Mouse (Mus musculus) CH12.LX (cell line): ENCODE data around the gene Trim17. TPM values are rescaled to one million over a fixed set of nuclear protein-coding genes. Genes with fewer than 3 reads are reported as not detected.
A peak's percentile ranks its signal among the peaks of the same experiment; 100 is the strongest.

Source experiments
- DNase-seq: peaks from one replicate; pipeline ENCODE4 v3.0.0-alpha.2; 2013; ENCODE audit errors: extremely low read depth
- H3K27ac ChIP-seq: 2 replicates; pipeline ENCODE4 v1.5.1; 2012; ENCODE audit warnings: low read depth, mild to moderate bottlenecking, control low read depth, moderate library complexity; ENCODE audit not compliant: insufficient read depth
- H3K27me3 ChIP-seq: replicated peaks from 2 replicates; pipeline ENCODE3; 2012; ENCODE audit warnings: inconsistent platforms
- H3K36me3 ChIP-seq, 2 experiments: replicated peaks in 1 of 2; 2 replicates each; pipeline versions ENCODE3 to v1.6.1; 2012; ENCODE audit warnings: inconsistent platforms in 1 of 2, low read length in 1 of 2, mild to moderate bottlenecking in 1 of 2, mixed read lengths in 1 of 2, moderate library complexity in 1 of 2; ENCODE audit not compliant: control insufficient read depth in 1 of 2, insufficient read depth in 1 of 2
- H3K4me1 ChIP-seq, 2 experiments: 2 replicates each; pipeline ENCODE4 v1.6.1; 2012; ENCODE audit warnings: inconsistent platforms in 1 of 2, moderate library complexity in 1 of 2; ENCODE audit not compliant: insufficient read depth in 2 of 2, control insufficient read depth in 1 of 2
- H3K4me2 ChIP-seq: 2 replicates; pipeline ENCODE4 v1.6.1; 2012; ENCODE audit warnings: low read depth, mild to moderate bottlenecking, control low read depth; ENCODE audit not compliant: poor library complexity, insufficient read depth, severe bottlenecking
- H3K4me3 ChIP-seq, 3 experiments: fragments of 150-350 bp in 1 of 3; sonication (generic) in 1 of 3; replicated peaks in 1 of 3; 2 replicates each; pipeline versions ENCODE3 to v1.5.1; 2011 to 2012; ENCODE audit warnings: low read depth in 2 of 3, low read length in 2 of 3, mild to moderate bottlenecking in 2 of 3, moderate library complexity in 2 of 3, control low read depth in 1 of 3, improper control_type of control experiment in 1 of 3, inconsistent platforms in 1 of 3, mixed read lengths in 1 of 3; ENCODE audit not compliant: poor library complexity in 1 of 3
- H3K79me2 ChIP-seq: replicated peaks from 2 replicates; pipeline ENCODE4 v1.6.1; 2012; ENCODE audit warnings: mild to moderate bottlenecking, moderate library complexity; ENCODE audit not compliant: control insufficient read depth, poor library complexity, insufficient read depth, severe bottlenecking; ENCODE audit errors: extremely low read depth
- H3K9ac ChIP-seq: 2 replicates; pipeline ENCODE4 v1.6.1; 2012; ENCODE audit warnings: low read depth, mild to moderate bottlenecking, control low read depth, moderate library complexity; ENCODE audit not compliant: insufficient read depth
- H3K9me3 ChIP-seq: replicated peaks from 2 replicates; pipeline ENCODE3; 2012; ENCODE audit warnings: low read length, inconsistent platforms, mixed read lengths
- CHD2 ChIP-seq: IDR thresholded peaks from 2 replicates; pipeline ENCODE4 v1.6.1; 2011; ENCODE audit warnings: low read length, improper control_type of control experiment
- CTCF ChIP-seq, 2 experiments: IDR thresholded peaks in 1 of 2; conservative IDR thresholded peaks in 1 of 2; 2 replicates each; pipeline ENCODE4 v1.5.1; 2011 to 2012; ENCODE audit warnings: low read depth in 2 of 2, low read length in 2 of 2, improper control_type of control experiment in 1 of 2, inconsistent platforms in 1 of 2, mild to moderate bottlenecking in 1 of 2, moderate library complexity in 1 of 2
- ETS1 ChIP-seq: conservative IDR thresholded peaks from 2 replicates; pipeline ENCODE4 v1.6.1; 2012; ENCODE audit warnings: low read depth, mild to moderate bottlenecking, inconsistent platforms, low read length, improper control_type of control experiment, moderate library complexity
- MAFK ChIP-seq: IDR thresholded peaks from 2 replicates; pipeline ENCODE4 v1.6.1; 2011; ENCODE audit warnings: low read length, improper control_type of control experiment; ENCODE audit not compliant: insufficient replicate concordance
- MAX ChIP-seq: IDR thresholded peaks from 2 replicates; pipeline ENCODE4 v1.6.1; 2011; ENCODE audit warnings: low read length, improper control_type of control experiment
- MAZ ChIP-seq: IDR thresholded peaks from 2 replicates; pipeline ENCODE4 v1.6.1; 2012; ENCODE audit warnings: low read depth, mild to moderate bottlenecking, inconsistent platforms, low read length, improper control_type of control experiment, moderate library complexity
- MEF2A ChIP-seq: IDR thresholded peaks from 2 replicates; pipeline ENCODE4 v1.6.1; 2014; ENCODE audit warnings: low read depth, mild to moderate bottlenecking, inconsistent platforms, low read length, improper control_type of control experiment, borderline replicate concordance
- NELFE ChIP-seq: IDR thresholded peaks from 2 replicates; pipeline ENCODE4 v1.6.1; 2011; ENCODE audit warnings: low read depth, low read length, improper control_type of control experiment
- NRF1 ChIP-seq: IDR thresholded peaks from 2 replicates; pipeline ENCODE4 v1.6.1; 2014; ENCODE audit warnings: low read depth, mild to moderate bottlenecking, inconsistent platforms, low read length, improper control_type of control experiment, moderate library complexity
- RCOR1 ChIP-seq: conservative IDR thresholded peaks from 2 replicates; pipeline ENCODE4 v1.6.1; 2012; ENCODE audit warnings: low read depth, mild to moderate bottlenecking, inconsistent platforms, low read length, improper control_type of control experiment
- SMC3 ChIP-seq: IDR thresholded peaks from 2 replicates; pipeline ENCODE4 v1.6.1; 2011; ENCODE audit warnings: low read depth, low read length, improper control_type of control experiment
- UBTF ChIP-seq: IDR thresholded peaks from 2 replicates; pipeline ENCODE4 v1.6.1; 2012; ENCODE audit warnings: low read depth, mild to moderate bottlenecking, inconsistent platforms, low read length, improper control_type of control experiment, moderate library complexity
- ZC3H11A ChIP-seq: IDR thresholded peaks from 2 replicates; pipeline ENCODE4 v1.6.1; 2012; ENCODE audit warnings: low read depth, mild to moderate bottlenecking, inconsistent platforms, low read length, improper control_type of control experiment
- dilution Hi-C: fragments of 300-500 bp; cut with MboI; formaldehyde crosslinking; loops from 2 replicates; pipeline ENCODE4 v1.14.3; 2020; ENCODE audit warnings: low sequenced_read_pairs; ENCODE audit not compliant: extremely low pct_unique_long_range_greater_than_20kb, extremely low pct_ligation_motif_present
- in situ Hi-C: fragments of 300-500 bp; cut with MboI; formaldehyde crosslinking; loops from 3 replicates; pipeline ENCODE4 v1.14.3; 2019; ENCODE audit warnings: low sequenced_read_pairs, low pct_ligation_motif_present, low pct_unique_long_range_greater_than_20kb, mixed read lengths
- polyA plus RNA-seq: library from polyadenylated mRNA; unstranded; fragments of >175 nt; gene quantifications from 2 replicates; pipeline ENCODE4 v1.2.1, GENCODE M21; 2012; ENCODE audit warnings: low read depth; ENCODE audit not compliant: insufficient read length
- total RNA-seq, 2 experiments: library from RNA; depleted of rRNA; stranded (reverse); fragments of 300-350 nt in 1 of 2; fragments of >200 nt in 1 of 2; gene quantifications; 2 replicates each; pipeline ENCODE4 v1.2.3; 2012 to 2014

The Trim17 gene
- total and polyA plus RNA-seq, 3 experiments = 0.47 to 0.49 TPM; not detected in 1

DNA sequence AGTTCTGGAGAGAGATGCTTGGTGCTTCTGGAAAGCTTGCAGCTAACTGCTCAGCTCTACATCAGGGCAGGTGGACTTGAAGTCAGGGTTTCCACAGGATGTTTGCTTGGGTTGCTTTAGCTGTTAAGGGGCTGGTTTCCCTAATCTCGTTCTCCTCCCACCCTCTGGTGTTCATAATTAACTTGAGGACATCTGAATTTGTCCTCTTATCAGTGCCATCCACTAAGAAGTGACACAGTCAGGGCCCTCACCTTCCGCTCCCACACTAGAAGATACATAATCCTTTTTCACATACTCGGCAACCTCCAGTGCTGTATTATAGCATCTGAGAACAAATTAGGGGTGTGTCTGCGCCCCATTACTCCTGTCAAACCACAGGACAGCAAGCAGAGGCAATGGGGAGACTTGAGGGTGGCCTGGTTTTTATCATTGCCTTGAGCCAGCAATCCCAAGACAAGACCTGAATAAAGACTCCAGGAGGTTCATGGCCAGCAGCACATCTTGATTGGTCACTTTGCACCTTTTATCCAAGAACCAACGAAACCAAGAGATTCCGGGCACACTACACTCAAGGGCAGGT, 38.7 kb downstream of the Trim17 start:
- TF ChIP-seq CHD2 (0 out of 2 replicates have a peak, but pooled peaks have one; percentile 6), UBTF (no peak)
- Histone ChIP-seq H3K27ac (no peak overlapping the region), H3K36me3 (peaks cover 31 to 40% of the 10 kb centered on the region in 2 experiments), H3K9me3 (no peaks in the 10 kb centered on the region), H3K4me2 (no peak overlapping the region), H3K79me2 (no peaks in the 10 kb centered on the region), H3K9ac (no peak overlapping the region), H3K4me1 (peaks cover 3 to 16% of the 10 kb centered on the region in 2 experiments), H3K4me3 (no peak overlapping the region), H3K27me3 (peaks cover 15% of the 10 kb centered on the region)
- DNase-seq = no peak
- in situ Hi-C loops (no loop called here), dilution Hi-C loops (no loop called here)

DNA sequence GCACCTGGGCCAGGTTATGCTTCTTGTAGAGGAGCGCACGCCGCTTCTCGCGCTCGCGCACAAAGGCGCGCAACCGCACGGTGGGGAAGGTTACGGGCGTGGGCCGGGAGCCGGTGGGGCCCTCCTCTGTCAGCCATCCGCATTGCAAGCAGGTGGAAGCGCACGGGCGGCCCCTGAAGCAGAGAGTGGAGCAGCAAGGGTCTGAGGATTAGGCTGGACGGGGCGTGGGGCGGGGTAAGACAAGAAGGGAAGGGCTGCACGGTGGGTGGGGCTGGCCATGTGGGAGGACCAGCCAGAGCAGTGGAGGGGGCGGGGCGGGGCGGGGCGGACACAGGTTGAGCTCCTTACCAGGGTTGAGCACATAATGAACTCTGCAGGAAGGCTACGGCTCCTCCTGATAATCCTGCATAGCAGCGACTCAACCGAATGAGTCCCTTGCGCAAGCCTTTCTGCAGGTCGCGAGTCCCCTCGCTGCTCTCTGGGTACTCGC, 39.9 kb downstream of the Trim17 start:
- H3K4me2 ChIP-seq = peak overlapping the region; percentile 43; the same call in 1 of the 2 replicates
- TF ChIP-seq ZC3H11A (no peak), MAX (no peak), ETS1 (no peak), MAFK (no peak), CTCF (conservative IDR thresholded peaks at IDR 0.05 in 1 of 2, IDR thresholded peaks at IDR 0.05 in 1 of 2; ENCODE audit: low read depth in 2 of 2, low read length in 2 of 2) (0 out of 4 replicates have a peak, but pooled peaks of 1 of the 2 experiments have one; percentile 10), NRF1 (peak; percentile 44; the same call in 1 of the 2 replicates)
- TF ChIP-seq, all 38 proteins: peak for 2
- Histone ChIP-seq H3K4me3 (peak overlapping the region in 1 of 3 experiments; percentile 1), H3K9me3 (no peaks in the 10 kb centered on the region), H3K27ac (no peak overlapping the region), H3K79me2 (no peaks in the 10 kb centered on the region), H3K9ac (no peak overlapping the region), H3K4me1 (peaks cover 3 to 16% of the 10 kb centered on the region in 2 experiments), H3K36me3 (peaks cover 20 to 28% of the 10 kb centered on the region in 2 experiments), H3K27me3 (peaks cover 27% of the 10 kb centered on the region)
- DNase-seq = no peak
- dilution Hi-C loops (no loop called here), in situ Hi-C loops (no loop called here)

DNA sequence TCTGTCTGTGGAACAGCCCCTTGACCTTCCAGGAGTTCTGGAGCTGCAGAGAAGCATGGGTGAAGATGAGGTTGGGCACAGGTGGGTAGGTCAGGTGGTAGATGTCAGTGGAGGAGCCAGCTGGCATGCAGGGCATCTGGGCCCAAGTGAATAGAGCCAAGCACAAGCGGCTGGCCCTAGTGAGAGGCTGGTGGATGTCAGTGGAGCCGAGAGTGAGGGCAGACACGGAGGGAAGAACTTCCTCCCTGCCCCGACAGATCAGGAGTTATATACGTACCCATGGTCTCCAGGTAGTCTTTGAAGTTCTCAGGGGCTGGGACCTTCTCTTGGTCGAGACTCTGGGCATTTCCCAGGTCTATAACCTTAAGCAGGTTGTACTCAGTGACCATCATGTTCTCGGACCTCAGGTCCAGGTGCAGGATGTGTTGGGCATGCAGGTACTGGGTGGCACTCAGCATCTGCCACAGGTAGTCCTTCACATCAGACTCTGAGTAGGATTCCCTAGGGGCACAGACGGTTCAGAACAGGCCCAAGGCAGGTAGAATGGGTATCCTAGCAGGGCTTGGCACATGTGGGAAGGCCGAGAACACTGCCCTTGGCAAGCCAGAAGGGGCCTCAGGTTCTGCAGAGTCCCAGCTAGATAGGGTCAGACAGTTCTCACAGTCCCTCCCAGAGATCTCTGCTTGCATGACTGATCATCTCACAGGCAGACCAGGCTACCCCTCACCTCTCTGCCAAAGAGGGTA, 40.7 kb downstream of the Trim17 start:
- in situ Hi-C loops = no loop called here
- no peak overlapping the region for H3K4me3 ChIP-seq
- TF ChIP-seq RCOR1 (no peak), NELFE (no peak), MEF2A (no peak), MAZ (no peak), SMC3 (no peak)
- TF ChIP-seq, all 38 proteins: peak for 0
- H3K27ac ChIP-seq = no peak overlapping the region
- peaks cover 3 to 16% of the 10 kb centered on the region in 2 experiments for H3K4me1 ChIP-seq
- no peak overlapping the region for H3K9ac ChIP-seq
- no peak overlapping the region for H3K4me2 ChIP-seq
- H3K36me3 ChIP-seq = peaks cover 12 to 19% of the 10 kb centered on the region in 2 experiments
- H3K79me2 ChIP-seq = no peaks in the 10 kb centered on the region
- dilution Hi-C loops = no loop called here
- no peak for DNase-seq
- peaks cover 35% of the 10 kb centered on the region for H3K27me3 ChIP-seq
- H3K9me3 ChIP-seq = no peaks in the 10 kb centered on the region
